Mouse (Mus musculus) midbrain, embryonic 12.5 days (tissue): Measurements from ENCODE around the gene Lcp2. TPM values are rescaled to one million over a fixed set of nuclear protein-coding genes. Genes with fewer than 3 reads are reported as not detected.
"Not testable (repeated sequence)": the region's sequence is repeated elsewhere in the genome, so short reads cannot be mapped to it uniquely, and the experiment has no call there.

ENCODE experiments used
- ATAC-seq: fragments of 200-750 bp; cut with Nextera tagmentation; 2 replicates; pipeline ENCODE4 v1.8.0; 2017; ENCODE audit warnings: low read depth, moderate TSS enrichment, moderate library complexity; ENCODE audit not compliant: low FRiP score
- H3K27ac ChIP-seq: fragments of 300-500 bp; sonication (generic); replicated peaks from 2 replicates; pipeline ENCODE4 v1.5.1; 2016; ENCODE audit warnings: mild to moderate bottlenecking
- H3K27me3 ChIP-seq: fragments of 300-500 bp; sonication (generic); 2 replicates; pipeline ENCODE4 v1.6.1; 2016; ENCODE audit warnings: mild to moderate bottlenecking
- H3K36me3 ChIP-seq: fragments of 300-500 bp; sonication (generic); 2 replicates; pipeline ENCODE4 v1.6.1; 2016
- H3K4me1 ChIP-seq: fragments of 300-500 bp; sonication (generic); 2 replicates; pipeline ENCODE4 v1.6.1; 2016
- H3K4me2 ChIP-seq: fragments of 300-500 bp; sonication (generic); replicated peaks from 2 replicates; pipeline ENCODE4 v1.6.1; 2016; ENCODE audit warnings: mild to moderate bottlenecking, moderate library complexity
- H3K4me3 ChIP-seq: fragments of 300-500 bp; sonication (generic); 2 replicates; pipeline ENCODE4 v1.5.1; 2016; ENCODE audit warnings: mild to moderate bottlenecking
- H3K9ac ChIP-seq: fragments of 300-500 bp; sonication (generic); replicated peaks from 2 replicates; pipeline ENCODE4 v1.6.1; 2016; ENCODE audit warnings: mild to moderate bottlenecking, moderate library complexity
- H3K9me3 ChIP-seq: fragments of 300-500 bp; sonication (generic); 2 replicates; pipeline ENCODE4 v1.6.1; 2016; ENCODE audit warnings: mild to moderate bottlenecking
- WGBS: fragments of 180-500 bp; shearing (Covaris S2); methylation state at CpG from one replicate; pipeline ENCODE4 v1.1.7; 2016; 5-methylcytosine and 5-hydroxymethylcytosine counted together
- polyA plus RNA-seq: library from polyadenylated mRNA; unstranded; fragments of >200 nt; fragmentation: Nextera tagmentation; extraction: Ambion mirVana; gene quantifications from 2 replicates; pipeline ENCODE4 v1.2.1, GENCODE M21; 2016

Lcp2 gene
- polyA plus RNA-seq, 1 experiment from 2014 or later, result 1.7 TPM

- WGBS, result 57% methylated on average over 7 of the region's 7 CpGs
- H3K36me3 ChIP-seq, result no peaks in the 10 kb centered on the region
- H3K9ac ChIP-seq, result no peak overlapping the region
- H3K4me3 ChIP-seq, result no peak overlapping the region
- no peak overlapping the region for H3K27ac ChIP-seq
- ATAC-seq, result no peak
- H3K9me3 ChIP-seq, result no peaks in the 10 kb centered on the region
- peaks cover 9% of the 10 kb centered on the region; the same call in 1 of the 2 replicates for H3K4me1 ChIP-seq
- H3K4me2 ChIP-seq, result no peak overlapping the region
- no peaks in the 10 kb centered on the region for H3K27me3 ChIP-seq
These were observed 65.2 kb downstream of the Lcp2 start for GRCm38 (mm10) chr11:34111940-34112339.

- Histone ChIP-seq H3K4me3 (no peak overlapping the region), H3K9me3 (no peaks in the 10 kb centered on the region), H3K36me3 (no peaks in the 10 kb centered on the region), H3K27me3 (no peaks in the 10 kb centered on the region), H3K27ac (0 out of 2 replicates have a peak overlapping the region, but pooled peaks have one; percentile 36), H3K4me1 (peaks cover 9% of the 10 kb centered on the region; the same call in 1 of the 2 replicates), H3K9ac (no peak overlapping the region), H3K4me2 (no peak overlapping the region)
- peak; percentile 92 for ATAC-seq
- WGBS, result 37% methylated on average over 4 of the region's 4 CpGs
These were observed 66.2 kb downstream of the Lcp2 start for GRCm38 (mm10) chr11:34112781-34113380.

DNA sequence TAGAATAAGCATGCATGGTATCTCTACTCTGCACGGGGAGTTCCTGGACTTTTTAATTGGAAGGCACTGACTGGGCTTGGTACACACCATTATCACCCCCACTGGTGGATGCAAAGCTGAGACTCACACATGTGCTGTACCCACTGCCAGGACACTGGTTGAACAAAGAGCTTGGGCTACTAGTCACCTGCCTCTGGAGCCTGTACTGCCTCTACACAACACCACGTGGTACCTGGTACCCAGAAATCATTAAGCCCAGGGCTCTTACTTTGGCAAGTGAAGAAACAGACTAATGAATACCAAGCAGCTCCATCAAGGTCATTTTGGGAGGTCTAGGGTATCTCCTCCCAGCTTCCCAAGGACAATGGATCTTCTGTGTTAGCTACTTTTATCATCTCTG, 67.0 kb downstream of the Lcp2 start:
- Histone ChIP-seq H3K4me3 (no peak overlapping the region), H3K9me3 (no peaks in the 10 kb centered on the region), H3K27me3 (no peaks in the 10 kb centered on the region), H3K4me1 (peaks cover 9% of the 10 kb centered on the region; the same call in 1 of the 2 replicates), H3K36me3 (no peaks in the 10 kb centered on the region), H3K27ac (no peak overlapping the region), H3K4me2 (no peak overlapping the region), H3K9ac (no peak overlapping the region)
- 78% methylated on average over 2 of the region's 2 CpGs for WGBS
- ATAC-seq, result no peak

GRCm38 (mm10) chr11:34116572-34117135, 69.9 kb downstream of the Lcp2 start:
- Histone ChIP-seq H3K9me3 (no peaks in the 10 kb centered on the region), H3K4me3 (no peak overlapping the region), H3K9ac (no peak overlapping the region), H3K4me2 (no peak overlapping the region), H3K4me1 (peaks cover 9% of the 10 kb centered on the region; the same call in 1 of the 2 replicates), H3K27ac (no peak overlapping the region), H3K36me3 (no peaks in the 10 kb centered on the region), H3K27me3 (no peaks in the 10 kb centered on the region)
- no peak for ATAC-seq
- 87% methylated on average over 2 of the region's 2 CpGs for WGBS

DNA sequence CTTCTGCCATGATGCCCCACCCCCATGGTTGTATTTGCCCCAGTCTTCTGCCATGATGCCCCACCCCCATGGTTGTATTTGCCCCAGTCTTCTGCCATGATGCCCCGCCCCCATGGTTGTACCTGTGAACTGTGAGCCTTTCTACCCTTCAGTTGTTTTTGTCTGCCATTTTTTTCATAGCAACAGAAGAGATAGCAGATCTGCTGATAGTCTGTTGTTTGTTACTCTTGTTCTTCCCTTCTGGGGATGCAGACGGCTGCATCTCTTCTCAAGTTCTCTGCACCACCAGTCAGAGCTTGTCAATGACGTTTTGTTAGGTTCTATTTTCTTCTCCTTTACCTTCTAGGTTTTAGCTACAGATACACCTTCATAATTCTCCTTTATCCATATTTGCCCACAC, 70.9 kb downstream of the Lcp2 start:
- no peak overlapping the region for H3K4me2 ChIP-seq
- peaks cover 9% of the 10 kb centered on the region; the same call in 1 of the 2 replicates for H3K4me1 ChIP-seq
- 88% methylated on average over 3 of the region's 3 CpGs for WGBS
- H3K27me3 ChIP-seq, result no peaks in the 10 kb centered on the region
- H3K9ac ChIP-seq, result no peak overlapping the region
- no peak for ATAC-seq
- no peaks in the 10 kb centered on the region for H3K9me3 ChIP-seq
- no peaks in the 10 kb centered on the region for H3K36me3 ChIP-seq
- H3K4me3 ChIP-seq, result no peak overlapping the region
- H3K27ac ChIP-seq, result no peak overlapping the region

- WGBS, result 90% methylated on average over 3 of the region's 3 CpGs
- H3K27me3 ChIP-seq, result no peaks in the 10 kb centered on the region
These were observed 71.6 kb downstream of the Lcp2 start for GRCm38 (mm10) chr11:34118319-34118718.

DNA sequence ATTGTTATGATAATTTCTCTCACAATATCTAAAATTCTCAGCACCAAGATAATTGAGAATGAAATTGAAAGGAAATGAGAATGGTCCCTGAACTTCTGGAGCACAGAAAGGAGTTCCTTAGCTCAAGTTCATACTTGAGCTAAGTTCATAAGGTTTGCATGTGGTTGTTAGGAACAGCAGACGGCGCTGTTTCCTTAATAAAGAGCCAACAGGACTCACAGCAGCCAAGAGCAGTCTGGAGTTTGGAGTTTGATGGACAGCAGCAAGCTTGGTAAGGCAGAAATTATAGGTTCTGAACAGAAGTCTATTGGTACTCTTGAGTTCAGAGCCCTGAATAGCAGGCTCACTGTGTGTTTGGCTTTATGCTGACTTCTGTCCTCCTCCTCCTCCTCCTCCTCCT, 76.4 kb downstream of the Lcp2 start:
- H3K9ac ChIP-seq, result no peak overlapping the region
- H3K4me1 ChIP-seq, result no peaks in the 10 kb centered on the region
- no peak overlapping the region for H3K27ac ChIP-seq
- no peaks in the 10 kb centered on the region for H3K9me3 ChIP-seq
- no peak overlapping the region for H3K4me2 ChIP-seq
- H3K36me3 ChIP-seq, result no peaks in the 10 kb centered on the region
- no peaks in the 10 kb centered on the region for H3K27me3 ChIP-seq
- ATAC-seq, result no peak
- WGBS, result 12% methylated on average over 2 of the region's 2 CpGs
- H3K4me3 ChIP-seq, result no peak overlapping the region

More at GRCm38 (mm10) chr11:34118319-34118718, 71.6 kb downstream of the Lcp2 start:
- ATAC-seq, result no peak
- Histone ChIP-seq H3K9me3 (no peaks in the 10 kb centered on the region), H3K4me3 (no peak overlapping the region), H3K9ac (no peak overlapping the region), H3K36me3 (no peaks in the 10 kb centered on the region), H3K27ac (no peak overlapping the region), H3K4me2 (no peak overlapping the region), H3K4me1 (0 out of 2 replicates have a peak, but pooled peaks cover 3% of the 10 kb centered on the region)

GRCm38 (mm10) chr11:34124852-34125251, 78.1 kb downstream of the Lcp2 start:
- H3K4me2 ChIP-seq, result no peak overlapping the region
- H3K9me3 ChIP-seq, result no peaks in the 10 kb centered on the region
- H3K27ac ChIP-seq, result no peak overlapping the region
- 68% methylated on average over 7 of the region's 7 CpGs for WGBS
- H3K4me1 ChIP-seq, result no peaks in the 10 kb centered on the region
- no peak overlapping the region for H3K4me3 ChIP-seq
- no peaks in the 10 kb centered on the region for H3K27me3 ChIP-seq
- no peaks in the 10 kb centered on the region for H3K36me3 ChIP-seq
- no peak for ATAC-seq
- no peak overlapping the region for H3K9ac ChIP-seq

DNA sequence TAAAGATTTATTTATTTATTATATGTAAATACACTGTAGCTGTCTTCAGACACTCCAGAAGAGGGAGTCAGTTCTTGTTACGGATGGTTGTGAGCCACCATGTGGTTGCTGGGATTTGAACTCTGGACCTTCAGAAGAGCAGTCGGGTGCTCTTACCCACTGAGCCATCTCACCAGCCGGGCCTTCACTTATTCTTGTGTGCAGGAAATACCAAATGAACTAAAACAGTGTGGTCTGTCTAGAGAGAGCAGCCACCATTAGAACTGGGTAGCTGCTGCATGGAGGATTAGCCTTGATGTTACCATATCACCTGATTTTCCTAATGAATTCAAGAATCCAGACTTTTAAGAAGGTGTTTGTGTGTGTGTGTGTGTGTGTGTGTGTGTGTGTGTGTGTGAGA, 79.0 kb downstream of the Lcp2 start:
- not testable (repeated sequence) for ATAC-seq, H3K9me3 ChIP-seq, H3K4me3 ChIP-seq, H3K4me2 ChIP-seq, H3K36me3 ChIP-seq, H3K27ac ChIP-seq, H3K27me3 ChIP-seq, H3K4me1 ChIP-seq, H3K9ac ChIP-seq
- WGBS, result 77% methylated on average over 3 of the region's 3 CpGs

- no peak for ATAC-seq
- H3K9ac ChIP-seq, result no peak overlapping the region
- no peak overlapping the region for H3K4me3 ChIP-seq
- H3K9me3 ChIP-seq, result no peaks in the 10 kb centered on the region
- H3K4me1 ChIP-seq, result no peaks in the 10 kb centered on the region
- no peak overlapping the region for H3K4me2 ChIP-seq
- no peak overlapping the region for H3K27ac ChIP-seq
- no peaks in the 10 kb centered on the region for H3K27me3 ChIP-seq
- H3K36me3 ChIP-seq, result no peaks in the 10 kb centered on the region
- WGBS, result 83% methylated on average over 2 of the region's 2 CpGs
These were observed 81.7 kb downstream of the Lcp2 start for GRCm38 (mm10) chr11:34128412-34128811.

GRCm38 (mm10) chr11:34139296-34139695, 92.6 kb downstream of the Lcp2 start:
- Histone ChIP-seq H3K4me2 (no peak overlapping the region), H3K4me3 (no peak overlapping the region), H3K9me3 (no peaks in the 10 kb centered on the region), H3K27me3 (no peaks in the 10 kb centered on the region), H3K4me1 (no peaks in the 10 kb centered on the region), H3K9ac (no peak overlapping the region), H3K36me3 (no peaks in the 10 kb centered on the region), H3K27ac (no peak overlapping the region)
- no peak for ATAC-seq
- 87% methylated on average over 8 of the region's 8 CpGs for WGBS
